Mouse (Mus musculus) cerebellum, adult 8-10 months (tissue): ENCODE data around the gene Cul7.
A peak's percentile ranks its signal among the peaks of the same experiment; 100 is the strongest.

Source experiments
- DNase-seq: peaks from one replicate; pipeline ENCODE4 v3.0.0; 2022

Cul7 gene

DNA sequence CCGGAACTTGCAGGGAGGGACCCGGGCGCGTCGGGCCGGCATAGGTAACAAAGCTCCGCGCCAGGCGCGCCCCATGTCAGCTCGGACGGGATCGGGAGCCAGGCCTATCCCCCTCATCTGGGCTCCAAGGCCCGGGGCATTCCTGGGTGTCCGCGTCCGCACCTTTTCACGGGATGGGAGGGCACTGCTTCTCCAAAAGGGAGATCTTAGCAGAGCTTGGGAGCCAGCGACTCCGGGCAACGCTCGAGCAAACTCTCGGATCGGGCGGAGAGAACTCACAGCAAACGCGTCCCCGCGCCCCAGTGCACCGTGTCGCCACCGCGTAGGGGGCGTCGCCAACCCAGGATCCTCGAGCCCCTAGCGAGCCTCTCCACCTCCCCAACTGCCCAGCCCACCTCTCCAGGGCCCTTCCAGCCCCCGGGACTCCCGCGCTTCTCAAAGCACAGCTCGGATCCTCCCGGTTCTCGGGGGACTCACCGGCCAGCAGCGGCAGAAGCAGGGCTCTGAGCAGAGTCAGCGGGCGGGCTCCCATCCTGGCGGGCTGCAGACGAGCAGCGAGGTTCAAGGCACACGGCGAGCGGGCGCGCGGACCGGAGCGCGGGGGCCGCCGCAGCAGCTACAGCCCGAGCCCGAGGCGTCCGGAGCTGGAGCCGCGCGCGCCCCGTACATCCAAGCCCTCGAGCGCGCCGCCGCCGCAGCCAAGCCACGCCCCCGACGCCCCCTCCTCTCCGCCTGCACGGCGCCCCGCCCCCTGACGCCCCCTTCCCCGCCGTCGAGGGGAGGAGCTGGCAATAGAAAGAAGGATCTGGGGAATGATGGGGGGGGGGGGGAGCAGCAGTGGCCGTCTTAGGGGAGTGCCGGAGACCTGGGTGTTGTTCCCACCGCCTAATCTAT lies 21.1 kb upstream of the Cul7 start, which contains the start of gene Ptk7:
TSS of gene Ptk7 (minus strand) at position 714 of the 894 bp plus-strand sequence.
- DNase-seq: no peak

GRCm38 (mm10) chr17:46629685-46630441 lies 20.3 kb upstream of the Cul7 start:
- DNase-seq: no peak

DNA sequence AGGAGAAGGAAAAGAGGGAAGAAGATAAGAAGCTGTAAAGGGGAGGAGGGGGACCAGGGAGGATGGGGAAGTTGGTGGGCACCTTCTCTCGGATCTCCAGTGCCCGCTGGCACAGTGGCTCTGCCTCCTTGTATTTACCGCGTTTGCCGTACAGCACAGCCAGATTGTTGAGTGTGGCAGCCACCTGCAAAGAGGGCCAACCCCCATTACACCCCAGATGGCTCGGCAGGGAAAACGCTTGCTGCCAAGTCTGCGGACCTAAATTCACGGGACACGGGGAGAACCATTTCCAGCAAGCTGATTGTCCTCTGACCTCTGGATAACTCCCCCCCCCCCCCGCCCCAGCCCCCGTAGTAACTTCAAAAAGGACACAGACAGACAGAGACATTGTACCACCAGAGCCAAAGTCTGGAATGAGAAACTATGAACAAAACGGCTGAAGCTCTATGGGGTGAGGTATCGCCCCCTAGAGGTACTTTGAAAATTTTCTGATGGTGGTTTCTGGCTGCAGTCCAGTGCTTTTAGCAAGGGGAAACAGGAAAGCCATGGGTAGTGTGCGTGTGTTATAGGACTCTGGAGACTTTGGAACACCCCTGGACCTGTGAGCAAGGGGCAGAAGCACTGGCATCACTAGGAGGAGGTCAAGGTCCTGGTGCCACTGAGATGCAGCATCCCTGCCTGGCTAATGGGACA lies 13.2 kb upstream of the Cul7 start:
- DNase-seq: peak; percentile 81

DNA sequence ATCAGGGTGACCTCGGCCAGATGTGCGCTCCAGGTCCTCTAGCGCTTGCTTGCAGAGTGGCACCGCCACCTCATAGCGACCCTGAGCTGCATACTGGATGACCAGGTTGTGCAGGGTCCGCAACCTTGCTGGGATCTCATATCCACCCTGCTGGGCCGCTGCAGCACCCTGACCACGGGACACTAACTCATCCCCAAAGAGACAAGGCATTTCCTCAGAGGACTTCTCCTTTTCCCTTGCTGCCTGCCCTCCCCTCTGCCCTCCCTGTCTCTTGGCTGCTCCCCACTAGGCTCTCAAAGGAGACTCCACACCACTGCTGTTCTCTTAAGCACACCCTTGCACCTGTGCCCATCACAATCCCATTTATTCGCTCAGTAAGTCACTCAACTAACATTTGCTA lies 10.2 kb upstream of the Cul7 start:
- no peak for DNase-seq

- DNase-seq: no peak
These were observed 8.1 kb upstream of the Cul7 start for GRCm38 (mm10) chr17:46642060-46642459.

- DNase-seq: no peak
These were observed 5.9 kb upstream of the Cul7 start for GRCm38 (mm10) chr17:46644152-46644805.

DNA sequence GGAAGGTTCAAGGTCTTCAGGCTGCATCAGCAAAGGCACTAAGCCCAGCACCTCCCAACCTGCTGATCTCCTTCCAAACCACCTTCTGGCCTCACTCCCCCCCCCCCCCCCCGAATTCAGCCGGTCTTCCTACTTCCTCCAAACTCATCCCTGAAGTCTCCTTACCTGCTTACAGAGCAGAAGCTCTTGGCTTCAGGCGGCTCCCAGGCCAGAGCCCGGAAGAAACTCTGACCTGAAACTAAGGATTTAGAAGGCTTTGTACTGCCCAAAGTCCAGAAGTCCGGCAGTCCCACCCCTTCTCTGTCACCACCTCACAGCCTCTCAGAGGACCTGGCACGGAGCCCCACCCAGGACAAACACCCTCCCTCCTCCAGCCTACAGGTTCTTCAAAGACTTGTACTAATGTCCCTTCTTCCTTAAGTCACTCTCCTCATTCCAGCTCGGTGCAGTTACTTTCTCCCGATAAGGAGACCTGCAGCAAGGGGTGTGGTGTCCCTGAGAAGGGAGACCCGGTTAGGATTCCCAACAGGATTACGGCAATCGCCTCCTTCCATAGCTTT lies 5.1 kb upstream of the Cul7 start:
- DNase-seq: peak; percentile 61

- DNase-seq: peak; percentile 99
These were observed 4.4 kb upstream of the Cul7 start, which contains the start of the genes Klc4 and Mrpl2 for GRCm38 (mm10) chr17:46645561-46646321. Gene Klc4 (minus strand): TSS chr17:46646022. Gene Mrpl2 (plus strand): TSS chr17:46646229.

- no peak for DNase-seq
These were observed 3.8 kb upstream of the Cul7 start for GRCm38 (mm10) chr17:46646322-46646662.

DNA sequence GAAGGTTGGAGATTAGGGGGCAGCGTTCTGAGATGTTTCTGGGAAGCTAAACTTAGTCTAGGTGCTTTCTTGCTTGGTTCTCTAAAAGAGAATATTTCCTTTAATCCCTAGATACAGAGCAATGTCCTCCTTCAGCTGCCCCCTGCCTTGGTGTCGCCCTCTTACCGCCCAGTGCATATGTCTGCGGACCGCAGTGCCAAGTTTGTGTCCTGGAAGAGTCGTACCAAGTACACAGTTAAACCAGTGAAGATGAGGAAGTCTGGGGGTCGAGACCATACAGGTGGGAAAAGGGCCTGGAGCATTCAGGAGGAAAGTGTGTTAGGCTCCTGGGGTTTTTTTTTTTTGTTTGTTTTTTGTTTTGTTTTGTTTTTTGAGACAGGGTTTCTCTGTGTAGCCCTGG lies 2.9 kb upstream of the Cul7 start:
- DNase-seq: no peak

GRCm38 (mm10) chr17:46648436-46648835 lies 1.7 kb upstream of the Cul7 start:
- no peak for DNase-seq

DNA sequence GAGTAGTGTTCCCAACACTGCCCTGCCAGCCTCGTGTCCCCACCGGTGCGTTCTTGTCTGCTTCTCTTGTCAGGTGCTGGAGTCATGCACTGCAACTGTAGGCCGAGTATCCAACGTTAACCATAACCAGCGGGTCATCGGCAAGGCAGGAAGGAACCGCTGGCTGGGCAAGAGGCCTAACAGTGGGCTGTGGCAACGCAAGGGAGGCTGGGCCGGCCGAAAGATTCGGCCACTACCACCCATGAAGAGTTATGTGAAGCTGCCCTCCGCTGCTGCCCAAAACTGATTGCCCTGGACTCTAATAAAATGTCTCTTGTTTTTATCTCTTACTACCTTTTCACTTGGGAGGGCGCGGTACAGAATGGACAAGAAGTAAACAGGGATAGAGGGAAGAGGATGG lies 326 bp upstream of the Cul7 start:
- no peak for DNase-seq

DNA sequence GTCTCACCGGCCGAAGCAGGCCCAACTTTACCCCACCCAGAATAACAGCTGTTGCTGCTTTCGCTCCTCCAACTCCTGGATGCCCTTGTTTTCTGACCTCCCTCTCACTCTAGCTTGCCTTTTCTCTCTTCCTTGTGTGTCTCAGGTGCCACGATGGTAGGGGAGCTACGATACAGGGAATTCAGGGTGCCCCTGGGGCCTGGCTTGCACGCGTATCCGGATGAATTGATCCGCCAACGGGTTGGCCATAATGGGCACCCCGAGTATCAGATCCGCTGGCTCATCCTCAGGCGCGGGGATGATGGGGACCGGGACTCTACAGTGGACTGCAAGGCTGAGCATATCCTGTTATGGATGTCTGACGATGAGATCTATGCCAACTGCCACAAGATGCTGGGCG lies 1.2 kb downstream of the Cul7 start:
- DNase-seq: no peak

DNA sequence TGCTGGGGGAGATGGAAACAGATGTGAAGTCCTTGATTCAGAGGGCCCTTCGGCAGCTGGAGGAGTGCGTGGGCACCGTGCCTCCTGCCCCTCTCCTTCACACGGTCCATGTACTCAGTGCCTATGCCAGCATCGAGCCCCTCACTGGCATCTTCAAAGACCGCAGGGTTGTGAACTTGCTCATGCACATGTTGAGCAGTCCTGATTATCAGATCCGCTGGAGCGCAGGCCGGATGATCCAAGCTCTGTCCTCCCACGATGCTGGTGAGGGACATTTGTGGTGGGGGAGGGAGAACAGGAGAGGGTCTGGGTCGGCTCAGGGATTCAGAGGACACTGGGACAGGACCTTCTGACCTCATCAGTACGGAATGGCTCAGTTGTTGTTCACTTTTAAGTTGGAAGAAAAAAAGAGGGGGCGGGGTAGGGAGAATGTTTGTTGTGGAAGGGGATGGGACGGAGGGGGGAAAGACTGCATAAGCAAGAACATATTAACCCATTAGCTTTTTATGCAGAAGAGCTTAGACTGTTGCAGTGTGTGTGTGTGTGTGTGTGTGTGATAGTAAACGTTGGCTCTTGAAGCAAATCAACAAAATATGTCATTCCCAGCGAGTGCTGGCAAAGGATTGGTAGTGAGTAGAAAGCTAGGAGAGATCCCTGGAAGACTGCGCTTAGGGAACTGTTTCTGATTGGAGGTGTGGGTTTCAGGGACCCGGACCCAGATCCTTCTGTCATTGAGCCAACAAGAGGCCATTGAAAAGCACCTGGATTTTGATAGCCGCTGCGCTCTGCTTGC lies 1.8 kb downstream of the Cul7 start:
- no peak for DNase-seq

GRCm38 (mm10) chr17:46656054-46656453 lies 5.9 kb downstream of the Cul7 start:
- DNase-seq: no peak

DNA sequence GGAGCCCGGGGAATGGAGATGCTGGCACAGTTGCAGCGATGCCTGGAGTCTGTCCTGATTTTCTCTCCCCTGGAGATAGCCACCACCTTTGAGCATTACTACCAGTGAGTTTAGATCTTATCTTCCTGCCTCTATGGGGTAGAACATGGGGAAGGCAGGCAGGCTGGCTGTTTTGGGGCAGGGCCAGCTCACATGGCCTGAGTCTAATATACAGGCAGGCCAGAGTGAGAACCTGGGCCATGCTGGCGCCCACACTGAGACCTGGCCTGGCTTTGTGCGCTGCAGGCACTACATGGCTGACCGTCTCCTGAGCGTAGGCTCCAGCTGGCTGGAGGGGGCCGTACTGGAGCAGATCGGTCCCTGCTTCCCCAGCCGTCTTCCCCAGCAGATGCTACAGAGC lies 11.2 kb downstream of the Cul7 start:
- DNase-seq: peak; percentile 67

DNA sequence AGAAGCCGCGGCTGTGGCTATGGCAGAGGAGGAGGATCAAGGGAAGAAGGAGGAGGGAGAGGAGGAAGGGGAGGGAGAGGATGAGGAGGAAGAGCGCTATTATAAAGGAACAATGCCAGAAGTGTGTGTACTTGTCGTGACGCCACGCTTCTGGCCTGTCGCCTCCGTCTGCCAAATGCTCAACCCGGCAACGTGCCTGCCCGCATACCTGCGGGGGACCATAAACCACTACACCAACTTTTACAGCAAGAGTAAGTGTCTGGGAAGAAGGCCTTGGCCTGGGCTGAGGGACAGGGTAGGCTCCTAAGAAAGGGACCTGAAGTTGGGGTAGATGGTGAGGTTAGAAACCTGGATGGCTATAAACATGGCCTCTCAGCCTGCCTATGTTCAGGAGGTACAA lies 11.8 kb downstream of the Cul7 start:
- DNase-seq: peak; percentile 66

GRCm38 (mm10) chr17:46662730-46663129 lies 12.6 kb downstream of the Cul7 start:
- DNase-seq: peak; percentile 69

- no peak for DNase-seq
These were observed 17.6 kb downstream of the Cul7 start for GRCm38 (mm10) chr17:46667712-46668111.

- DNase-seq: no peak
These were observed 19.8 kb downstream of the Cul7 start for GRCm38 (mm10) chr17:46669911-46670310.
